Mouse (Mus musculus) retina, postnatal 1 day (tissue): ENCODE measurements around the gene Calcoco2.
"Not testable (repeated sequence)": the region's sequence is repeated elsewhere in the genome, so short reads cannot be mapped to it uniquely, and the experiment has no call there.

Experiments
- DNase-seq: peaks from one replicate; pipeline ENCODE4 v3.0.0-alpha.2; 2012

Calcoco2 gene

DNA sequence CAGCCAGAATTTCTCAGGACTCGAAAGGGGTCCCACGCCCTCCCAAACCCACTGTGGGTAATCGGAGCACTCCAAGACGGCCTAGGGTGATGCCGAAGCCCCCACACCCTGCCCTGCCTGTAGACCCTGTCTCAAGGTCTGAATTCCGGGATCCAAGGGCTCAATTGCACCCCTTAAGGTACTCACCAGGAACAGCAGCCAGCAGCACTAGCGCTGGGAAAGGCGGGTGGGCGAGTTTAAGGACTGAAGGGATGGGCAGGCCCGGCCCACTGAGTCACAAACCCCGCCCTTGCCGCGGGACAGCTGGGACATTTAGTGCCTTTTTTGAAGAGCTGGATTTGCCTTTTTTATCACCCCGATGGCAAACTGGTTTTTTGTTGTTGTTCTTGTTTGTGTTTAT, at the start of gene Calcoco2:
Gene Calcoco2, minus strand, starts transcription at position 214 of the 400 bp plus-strand sequence.
- DNase-seq, result no peak

- DNase-seq, result no peak
Measured at GRCm38 (mm10) chr11:96147471-96147870, 35.7 kb upstream of the Calcoco2 start.

DNA sequence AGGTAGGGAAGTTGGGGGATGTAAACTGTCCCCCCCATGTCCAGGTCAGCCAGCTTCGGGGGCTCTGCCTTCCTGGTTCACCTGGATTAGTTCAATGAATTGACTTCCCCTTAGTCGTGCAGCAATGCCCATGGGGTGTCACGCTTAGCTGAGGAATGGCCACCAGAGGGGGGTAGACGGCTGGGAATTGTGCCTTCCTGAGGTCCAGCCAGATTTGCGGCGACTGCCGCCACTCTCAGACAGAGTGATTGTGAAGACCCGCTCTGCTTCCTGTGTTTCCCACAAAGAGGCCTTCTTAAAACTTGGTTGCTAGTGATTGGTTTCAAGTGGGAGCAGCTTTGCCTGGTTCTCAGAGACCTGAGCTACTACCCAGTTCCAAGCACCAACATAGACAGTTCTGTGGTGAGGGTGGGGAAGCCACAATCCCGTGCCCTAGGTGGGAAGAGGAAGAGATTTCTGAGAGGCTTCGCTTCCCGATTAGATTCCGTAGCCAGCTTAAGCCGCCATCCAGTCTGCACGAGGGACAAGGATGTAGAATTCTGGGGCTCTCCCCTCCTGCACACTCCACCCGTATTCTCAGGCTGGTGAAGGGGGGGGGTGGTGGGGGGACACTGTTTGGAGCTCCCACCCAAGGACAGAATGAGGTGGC, 34.0 kb upstream of the Calcoco2 start:
- DNase-seq, result peak; percentile 84

GRCm38 (mm10) chr11:96143766-96144165, 32.0 kb upstream of the Calcoco2 start:
- no peak for DNase-seq

GRCm38 (mm10) chr11:96140726-96141175, 29.0 kb upstream of the Calcoco2 start:
- no peak for DNase-seq

GRCm38 (mm10) chr11:96135847-96136246, 24.1 kb upstream of the Calcoco2 start:
- no peak for DNase-seq

- peak; percentile 70 for DNase-seq
Measured at GRCm38 (mm10) chr11:96133239-96133865, 21.6 kb upstream of the Calcoco2 start, which contains the start of gene Ttll6. Ttll6 (plus strand) TSS chr11:96133786.

DNA sequence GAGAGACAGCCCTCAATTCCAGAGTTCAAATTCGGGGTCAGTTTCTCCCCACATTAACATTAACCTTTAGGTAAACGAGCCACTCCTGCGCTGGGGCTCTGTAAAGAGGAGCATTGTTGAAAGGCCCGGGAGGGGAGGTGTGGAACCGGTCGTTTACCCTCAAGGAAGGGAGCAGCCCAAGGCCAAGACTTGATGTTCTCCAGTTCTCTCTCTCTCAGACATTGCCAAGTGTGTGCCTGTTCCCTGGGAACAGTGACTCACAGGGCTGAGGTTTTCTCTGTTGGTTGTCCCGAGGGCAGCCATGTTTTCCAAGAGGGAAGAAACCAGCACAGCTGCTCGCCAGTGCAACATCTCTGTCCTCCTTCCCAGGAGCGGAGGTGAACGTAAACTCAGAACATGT, 18.8 kb upstream of the Calcoco2 start:
- no peak for DNase-seq

GRCm38 (mm10) chr11:96124052-96124914, 12.5 kb upstream of the Calcoco2 start:
- DNase-seq, result peak; percentile 72

- DNase-seq, result not testable (repeated sequence)
Measured at GRCm38 (mm10) chr11:96122806-96123205, 11.0 kb upstream of the Calcoco2 start.

- no peak for DNase-seq
Measured at GRCm38 (mm10) chr11:96119401-96119800, 7.6 kb upstream of the Calcoco2 start.

- not testable (repeated sequence) for DNase-seq
Measured at GRCm38 (mm10) chr11:96116925-96117324, 5.2 kb upstream of the Calcoco2 start.

DNA sequence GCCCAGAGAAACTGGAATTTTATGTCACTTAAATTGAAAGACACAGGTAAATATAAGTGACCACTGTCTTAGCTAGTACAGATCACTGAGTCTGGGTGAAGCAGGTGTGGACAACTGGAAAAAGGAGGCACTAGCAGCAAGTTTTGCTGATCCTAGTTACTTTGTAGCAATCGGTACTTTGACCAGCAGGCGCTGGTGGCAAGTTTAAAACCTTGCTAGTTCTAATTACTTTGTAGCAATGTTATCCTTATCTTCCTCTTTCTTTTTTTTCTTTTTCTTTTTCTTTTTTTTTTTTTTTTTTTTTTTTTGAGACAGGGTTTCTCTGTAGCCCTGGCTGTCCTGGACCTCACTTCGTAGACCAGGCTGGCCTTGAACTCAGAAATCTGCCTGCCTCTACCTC, 4.4 kb upstream of the Calcoco2 start:
- DNase-seq, result no peak

DNA sequence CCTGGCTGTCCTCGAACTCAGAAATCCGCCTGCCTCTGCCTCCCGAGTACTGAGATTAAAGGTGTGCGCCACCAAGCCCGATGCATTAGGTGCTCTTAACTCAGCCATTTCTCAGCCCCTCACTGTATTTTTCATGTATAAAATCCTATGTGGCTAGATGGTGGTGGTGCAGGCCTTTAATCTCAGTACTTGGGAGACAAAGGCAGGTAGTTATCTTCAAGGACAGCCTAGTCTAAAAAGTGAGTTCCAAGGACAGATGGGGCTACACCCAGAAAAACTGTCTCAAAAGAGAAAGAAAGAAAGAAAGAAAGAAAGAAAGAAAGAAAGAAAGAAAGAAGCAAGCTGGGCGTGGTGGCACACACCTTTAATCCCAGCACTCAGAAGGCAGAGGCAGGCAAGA, 3.7 kb upstream of the Calcoco2 start:
- no peak for DNase-seq

DNA sequence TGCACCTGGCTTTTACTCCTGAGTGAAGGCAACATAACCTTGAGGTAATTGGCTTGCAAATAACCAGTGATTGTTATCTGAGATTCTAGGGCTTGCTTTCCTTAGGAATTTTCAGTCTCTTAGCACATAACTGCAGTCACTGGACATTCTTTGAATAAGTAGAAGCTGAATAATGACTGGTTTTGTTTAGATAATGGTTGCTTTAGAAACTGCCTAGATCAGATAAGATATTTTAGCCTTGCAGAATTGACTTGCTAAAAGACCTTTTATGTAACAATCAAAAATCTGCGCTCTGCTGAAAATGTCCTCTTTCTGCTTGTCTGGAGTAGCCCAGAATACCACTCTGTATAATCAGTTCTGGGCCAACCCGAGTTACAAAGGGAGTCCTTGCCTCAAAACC, 2.3 kb upstream of the Calcoco2 start:
- DNase-seq, result no peak

- not testable (repeated sequence) for DNase-seq
Measured at GRCm38 (mm10) chr11:96110950-96111349, 814 bp downstream of the Calcoco2 start.

- DNase-seq, result no peak
Measured at GRCm38 (mm10) chr11:96108376-96108775, 3.4 kb downstream of the Calcoco2 start.

DNA sequence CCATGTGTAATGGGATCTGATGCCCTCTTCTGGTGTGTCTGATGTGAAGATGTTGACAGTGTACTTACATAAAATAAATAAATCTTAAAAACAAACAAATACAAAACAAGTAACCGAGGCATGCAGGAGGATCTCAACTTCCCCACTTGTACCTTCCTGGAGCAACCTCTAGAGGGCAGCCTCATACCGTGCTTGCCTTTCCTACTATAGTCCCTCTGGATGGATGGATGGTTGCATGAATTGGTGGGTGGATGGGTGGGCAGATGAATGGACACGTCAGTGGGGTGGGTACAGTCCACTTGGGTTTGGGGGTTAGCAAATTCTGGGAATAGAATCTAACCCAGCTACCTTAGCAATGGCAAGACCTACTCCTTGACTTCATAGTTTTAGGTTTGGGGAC, 18.4 kb downstream of the Calcoco2 start:
- peak; percentile 70 for DNase-seq

DNA sequence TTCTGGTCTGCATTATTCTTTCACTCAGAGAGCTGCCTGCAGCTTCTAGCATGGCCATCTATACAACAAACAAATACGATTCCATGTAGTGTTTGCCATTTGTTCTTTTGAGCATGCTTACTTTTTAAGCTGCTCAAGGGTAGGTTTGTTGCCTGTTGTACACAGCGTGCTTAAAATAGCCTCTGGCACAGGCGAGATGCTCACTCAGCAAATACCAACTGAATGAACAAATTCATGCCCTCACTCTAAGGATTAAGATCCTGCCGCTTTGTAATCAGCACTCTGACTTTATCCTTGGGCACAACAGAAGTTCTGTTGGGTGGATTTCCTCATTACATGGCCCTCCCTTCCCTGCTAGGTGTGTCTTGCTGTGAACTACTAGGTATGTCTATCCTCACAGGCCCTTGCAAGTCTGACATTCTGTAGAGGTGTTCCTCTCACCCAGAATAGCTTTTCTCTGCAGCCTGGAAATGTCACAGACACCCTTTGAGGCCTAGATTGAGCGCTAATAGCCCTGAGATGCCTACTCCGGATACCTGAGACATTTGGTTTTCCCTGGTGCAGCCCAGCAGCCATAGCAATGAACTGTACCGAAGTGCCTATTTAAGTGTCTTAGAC, 19.0 kb downstream of the Calcoco2 start:
- DNase-seq, result no peak

- DNase-seq, result peak; percentile 59
Measured at GRCm38 (mm10) chr11:96091073-96091472, 20.7 kb downstream of the Calcoco2 start.

DNA sequence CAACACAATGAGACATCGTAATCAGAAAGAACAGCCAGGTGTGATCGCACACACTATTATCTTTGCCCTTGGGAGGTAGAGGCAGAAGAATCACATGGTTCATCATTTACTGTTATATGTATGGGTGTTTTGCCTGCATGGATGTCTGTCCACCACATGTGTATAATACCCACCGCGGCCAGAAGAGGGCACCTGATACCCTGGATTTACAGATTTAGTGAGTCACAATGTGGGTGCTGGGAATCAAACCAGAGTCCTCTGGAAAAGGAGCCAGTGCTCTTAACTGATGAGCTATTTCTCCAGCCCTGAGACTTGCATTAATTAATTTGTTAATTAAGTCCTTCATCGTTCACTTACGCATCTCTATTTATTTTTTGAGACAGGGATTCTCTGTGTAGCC, 23.8 kb downstream of the Calcoco2 start:
- no peak for DNase-seq

DNA sequence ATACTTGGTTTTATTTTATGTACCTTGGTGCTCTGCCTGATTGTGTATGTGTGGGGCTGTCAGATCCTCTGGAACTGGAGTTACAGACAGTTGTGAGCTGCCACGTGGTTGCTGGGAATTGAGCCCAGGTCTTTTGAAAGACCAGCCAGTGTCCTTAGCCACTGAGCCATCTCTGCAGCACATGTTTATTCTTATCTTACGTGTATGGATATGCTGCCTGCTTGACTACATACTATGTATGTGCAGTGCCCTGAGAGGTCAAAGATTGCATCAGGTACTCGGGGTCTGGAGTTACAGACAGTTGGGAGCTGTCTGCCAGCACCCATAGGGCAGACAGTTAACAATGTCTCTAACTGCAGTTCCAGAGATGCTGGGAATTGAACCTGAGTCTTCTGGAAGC, 29.1 kb downstream of the Calcoco2 start:
- no peak for DNase-seq

DNA sequence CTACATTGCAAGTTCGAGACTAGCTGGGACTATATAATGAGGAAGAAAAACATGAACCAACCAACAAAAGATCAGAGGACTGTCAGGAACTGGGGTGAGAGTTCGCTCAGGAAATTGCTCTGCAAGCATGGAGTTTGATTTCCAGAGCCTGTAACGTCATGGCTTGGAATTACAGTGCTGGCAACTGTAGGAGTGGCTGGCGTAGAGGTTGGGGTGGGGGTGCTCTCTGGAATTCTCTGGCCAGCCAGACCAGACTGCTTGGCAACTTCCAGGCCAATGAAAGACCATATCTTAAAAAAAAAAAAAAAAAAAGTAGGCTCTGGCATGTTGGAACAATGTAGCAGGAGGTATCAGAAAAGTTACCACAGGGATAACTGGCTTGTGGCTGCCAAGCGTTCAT, 31.0 kb downstream of the Calcoco2 start:
- no peak for DNase-seq
